Mouse (Mus musculus) layer of hippocampus, adult 18-20 months (tissue): ENCODE results near the gene Kdelr3. TPM values are rescaled to one million over a fixed set of nuclear protein-coding genes. Genes with fewer than 3 reads are reported as not detected.

ENCODE experiments used
- DNase-seq, 2 experiments: peaks; one replicate each; pipeline ENCODE4 v3.0.0; 2022; ENCODE audit warnings: low spot score in 2 of 2
- microRNA-seq, 2 experiments: library from miRNA; unstranded; fragments of <30 nt; microRNA quantifications; one replicate each; pipeline ENCODE4 v1.2.0; 2021
- total RNA-seq, 2 experiments: library from RNA; stranded (reverse); gene quantifications; 2 replicates each; pipeline ENCODE4 v1.2.3; 2021

The Kdelr3 gene
- total RNA-seq, 2 experiments from 2014 or later = 0.45 to 0.53 TPM

DNA sequence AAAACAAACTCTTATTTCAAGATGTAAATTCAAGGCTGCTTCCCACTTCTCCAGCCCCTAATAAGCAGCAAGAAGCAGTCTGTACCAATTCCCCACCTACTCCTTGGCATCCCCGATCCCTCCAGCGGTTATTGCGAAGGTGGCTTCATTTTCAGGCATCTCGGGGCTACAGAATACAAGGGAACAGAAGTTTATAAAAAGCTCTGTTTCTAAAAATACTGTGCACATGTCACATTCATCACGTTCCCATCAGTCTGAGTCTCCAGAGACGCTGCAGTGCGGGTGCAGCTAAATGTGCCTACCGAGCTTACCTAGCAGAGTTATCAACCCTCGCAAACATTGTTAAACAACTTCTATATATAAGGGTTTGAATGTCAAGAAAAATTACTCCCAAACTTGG lies 46.2 kb downstream of the Kdelr3 start:
- DNase-seq = peak; percentile 13 to 36

- DNase-seq = no peak
Measured at GRCm38 (mm10) chr15:79575543-79576222, 59.5 kb downstream of the Kdelr3 start.

DNA sequence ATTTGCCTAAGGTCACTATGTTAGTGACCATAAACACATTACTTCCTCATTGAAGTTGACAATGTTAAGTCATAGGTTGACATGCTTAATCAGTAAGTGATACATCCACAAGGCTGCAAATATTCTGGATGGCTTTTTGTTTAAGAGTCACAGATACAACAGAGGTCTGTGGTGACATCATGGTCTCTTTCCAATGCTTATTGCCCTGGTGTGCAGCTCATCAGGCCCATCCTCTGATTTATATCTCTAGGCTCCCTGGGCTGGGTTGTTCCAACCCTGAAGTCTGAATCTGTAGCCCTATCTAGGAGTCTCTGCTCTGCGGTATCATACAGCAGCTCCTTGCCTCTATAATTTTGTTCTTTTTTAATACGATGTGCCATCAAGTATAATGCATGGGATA lies 60.7 kb downstream of the Kdelr3 start:
- DNase-seq = no peak

Small RNAs within 50 kb of the gene (microRNA-seq; reads per million reads assigned to microRNA genes)
- gene Gm44302 = 0 reads per million in 2 experiments

Other genes starting within 250 kb of the Kdelr3 start
- 1 to 10 TPM; 1.9 to 4.8 TPM for gene Baiap2l2, start 230.9 kb upstream of the Kdelr3 start, total RNA-seq
- gene Pla2g6, start 188.0 kb upstream of the Kdelr3 start, total RNA-seq = 10 to 100 TPM; 23.0 to 23.1 TPM
- gene Maff, start 169.8 kb upstream of the Kdelr3 start, total RNA-seq = 1 to 10 TPM; 2.1 TPM
- gene Tmem184b, start 112.8 kb upstream of the Kdelr3 start, total RNA-seq = 10 to 100 TPM; 55.0 to 57.9 TPM
- gene Csnk1e, start 60.8 kb upstream of the Kdelr3 start, total RNA-seq = 100 to 1,000 TPM in 1 of 2 experiments, 10 to 100 TPM in 1; 95.9 to 109 TPM
- gene Kcnj4, start 11.2 kb upstream of the Kdelr3 start, total RNA-seq = 10 to 100 TPM; 87.2 to 88.5 TPM
- gene Ddx17, start 30.3 kb downstream of the Kdelr3 start, total RNA-seq = 100 to 1,000 TPM; 277 to 299 TPM
- under 1 TPM; 0.23 to 0.57 TPM for gene Dmc1, start 88.7 kb downstream of the Kdelr3 start, total RNA-seq
- 1 to 10 TPM; 8.3 to 9.4 TPM for gene Fam227a, start 142.5 kb downstream of the Kdelr3 start, total RNA-seq
- gene Cby1, start 142.8 kb downstream of the Kdelr3 start, total RNA-seq = 10 to 100 TPM; 46.2 to 46.9 TPM
- gene Tomm22, start 154.4 kb downstream of the Kdelr3 start, total RNA-seq = 10 to 100 TPM; 96.4 to 98.2 TPM
- 10 to 100 TPM; 49.4 TPM for gene Josd1, start 171.5 kb downstream of the Kdelr3 start, total RNA-seq
- gene Gtpbp1, start 174.4 kb downstream of the Kdelr3 start, total RNA-seq = 10 to 100 TPM; 51.7 to 56.9 TPM
- gene Sun2, start 226.1 kb downstream of the Kdelr3 start, total RNA-seq = 10 to 100 TPM; 31.9 to 32.8 TPM